Mouse (Mus musculus) lung, adult 2 months (tissue): ENCODE data around the gene Slc2a6.

Experiments
- CTCF ChIP-seq: fragments of 200-500 bp; IDR thresholded peaks from 2 replicates; pipeline ENCODE4 v1.5.1; 2011; ENCODE audit warnings: mild to moderate bottlenecking, low read length, control low read depth; ENCODE audit not compliant: insufficient read depth
- POLR2A ChIP-seq: fragments of 200-500 bp; IDR thresholded peaks from 2 replicates; pipeline ENCODE4 v1.6.1; 2011; ENCODE audit warnings: low read depth, mild to moderate bottlenecking, control low read depth, low read length, borderline replicate concordance; ENCODE audit errors: extremely low read depth

DNA sequence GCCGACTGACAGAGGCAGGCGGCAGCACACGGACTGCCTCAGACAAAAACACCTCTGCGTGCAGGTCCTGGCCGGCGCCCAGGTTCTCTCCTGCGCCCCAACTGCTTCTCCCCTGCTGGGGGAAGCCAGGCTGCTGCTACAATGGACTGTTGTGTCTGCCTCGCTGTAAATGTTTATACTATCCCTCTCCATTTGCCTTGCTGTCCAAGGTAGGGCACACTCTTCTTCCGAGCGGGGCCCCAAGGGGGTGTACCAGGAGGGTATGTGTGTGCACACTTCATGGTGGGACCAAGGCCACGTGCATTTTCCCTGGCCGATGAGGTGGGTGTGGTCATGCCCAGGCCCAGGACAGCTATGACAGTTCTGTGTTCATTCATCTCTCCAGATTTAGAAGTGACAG lies 31.0 kb upstream of the Slc2a6 start:
- TF ChIP-seq CTCF (no peak), POLR2A (no peak)
